Mouse (Mus musculus): ENCODE results near the gene Mipep. TPM values are rescaled to one million over a fixed set of nuclear protein-coding genes. Genes with fewer than 3 reads are reported as not detected.

Gene Mipep
- polyA plus RNA-seq, 1 experiment from 2014 or later: 21.2 TPM

GRCm38 (mm10) chr14:60779198-60779597 is 5.2 kb upstream of the Mipep start:
- no peak overlapping the region for H3K4me2 ChIP-seq (replicated peaks)
- no peak for ATAC-seq (ENCODE audit: low FRiP score)
- no peaks in the 10 kb centered on the region for H3K9me3 ChIP-seq (ENCODE audit: control insufficient read depth, low read length)
- WGBS: 91% methylated on average over 7 of the region's 7 CpGs
- no peak overlapping the region for H3K27ac ChIP-seq
- H3K27me3 ChIP-seq (ENCODE audit: control insufficient read depth, insufficient read depth, low read length): no peaks in the 10 kb centered on the region
- no peak overlapping the region for H3K9ac ChIP-seq
- no peaks in the 10 kb centered on the region for H3K36me3 ChIP-seq (replicated peaks; ENCODE audit: control insufficient read depth, insufficient read depth)
- DNase-seq (ENCODE audit: low spot score): no peak
- no peak overlapping the region for H3K4me3 ChIP-seq (replicated peaks; ENCODE audit: low read length)
- no peaks in the 10 kb centered on the region for H3K4me1 ChIP-seq (replicated peaks; ENCODE audit: control insufficient read depth, insufficient read depth, low read length)

- no peaks in the 10 kb centered on the region for H3K9me3 ChIP-seq (ENCODE audit: control insufficient read depth, low read length)
- no peak for ATAC-seq (ENCODE audit: low FRiP score)
- H3K36me3 ChIP-seq (replicated peaks; ENCODE audit: control insufficient read depth, insufficient read depth): no peaks in the 10 kb centered on the region
- H3K4me2 ChIP-seq (replicated peaks): no peak overlapping the region
- no peak overlapping the region for H3K4me3 ChIP-seq (replicated peaks; ENCODE audit: low read length)
- H3K27me3 ChIP-seq (ENCODE audit: control insufficient read depth, insufficient read depth, low read length): no peaks in the 10 kb centered on the region
- 48% methylated on average over 7 of the region's 7 CpGs for WGBS
- DNase-seq (ENCODE audit: low spot score): no peak
- no peak overlapping the region for H3K27ac ChIP-seq
- H3K4me1 ChIP-seq (replicated peaks; ENCODE audit: control insufficient read depth, insufficient read depth, low read length): peaks cover 5% of the 10 kb centered on the region; the same call in 1 of the 2 replicates
- no peak overlapping the region for H3K9ac ChIP-seq
Observed at GRCm38 (mm10) chr14:60782121-60782656, 2.2 kb upstream of the Mipep start.

GRCm38 (mm10) chr14:60783196-60783595 is 1.2 kb upstream of the Mipep start:
- H3K36me3 ChIP-seq (replicated peaks; ENCODE audit: control insufficient read depth, insufficient read depth): 0 out of 2 replicates have a peak, but pooled peaks cover 1% of the 10 kb centered on the region
- H3K27me3 ChIP-seq (ENCODE audit: control insufficient read depth, insufficient read depth, low read length): no peaks in the 10 kb centered on the region
- no peak overlapping the region for H3K9ac ChIP-seq
- no peak overlapping the region for H3K4me2 ChIP-seq (replicated peaks)
- no peak overlapping the region for H3K4me3 ChIP-seq (replicated peaks; ENCODE audit: low read length)
- 54% methylated on average over 8 of the region's 8 CpGs for WGBS
- no peak for ATAC-seq (ENCODE audit: low FRiP score)
- H3K4me1 ChIP-seq (replicated peaks; ENCODE audit: control insufficient read depth, insufficient read depth, low read length): peaks cover 5% of the 10 kb centered on the region; the same call in 1 of the 2 replicates
- H3K27ac ChIP-seq: no peak overlapping the region
- H3K9me3 ChIP-seq (ENCODE audit: control insufficient read depth, low read length): no peaks in the 10 kb centered on the region
- DNase-seq (ENCODE audit: low spot score): no peak

GRCm38 (mm10) chr14:60790103-60790502 is 5.7 kb downstream of the Mipep start:
- H3K4me3 ChIP-seq (replicated peaks; ENCODE audit: low read length): no peak overlapping the region
- no peak for ATAC-seq (ENCODE audit: low FRiP score)
- DNase-seq (ENCODE audit: low spot score): peak; percentile 49
- H3K36me3 ChIP-seq (replicated peaks; ENCODE audit: control insufficient read depth, insufficient read depth): peaks cover 35% of the 10 kb centered on the region
- H3K9ac ChIP-seq: no peak overlapping the region
- no peak overlapping the region for H3K27ac ChIP-seq
- no peaks in the 10 kb centered on the region for H3K27me3 ChIP-seq (ENCODE audit: control insufficient read depth, insufficient read depth, low read length)
- H3K9me3 ChIP-seq (ENCODE audit: control insufficient read depth, low read length): no peaks in the 10 kb centered on the region
- peaks cover 3% of the 10 kb centered on the region; the same call in 1 of the 2 replicates for H3K4me1 ChIP-seq (replicated peaks; ENCODE audit: control insufficient read depth, insufficient read depth, low read length)
- 38% methylated on average over 3 of the region's 3 CpGs for WGBS
- no peak overlapping the region for H3K4me2 ChIP-seq (replicated peaks)

- 94% methylated on average over 4 of the region's 4 CpGs for WGBS
- DNase-seq (ENCODE audit: low spot score) (no peak), ATAC-seq (ENCODE audit: low FRiP score) (no peak)
- Histone ChIP-seq H3K4me2 (replicated peaks) (no peak overlapping the region), H3K27ac (no peak overlapping the region), H3K27me3 (ENCODE audit: control insufficient read depth, insufficient read depth, low read length) (no peaks in the 10 kb centered on the region), H3K9ac (no peak overlapping the region), H3K36me3 (replicated peaks; ENCODE audit: control insufficient read depth, insufficient read depth) (peaks cover 52% of the 10 kb centered on the region), H3K9me3 (ENCODE audit: control insufficient read depth, low read length) (no peaks in the 10 kb centered on the region), H3K4me3 (replicated peaks; ENCODE audit: low read length) (no peak overlapping the region), H3K4me1 (replicated peaks; ENCODE audit: control insufficient read depth, insufficient read depth, low read length) (no peaks in the 10 kb centered on the region)
Observed at GRCm38 (mm10) chr14:60796600-60797322, 12.4 kb downstream of the Mipep start.

- DNase-seq (ENCODE audit: low spot score): no peak
- Histone ChIP-seq H3K4me2 (replicated peaks) (no peak overlapping the region), H3K9ac (no peak overlapping the region), H3K27me3 (ENCODE audit: control insufficient read depth, insufficient read depth, low read length) (no peaks in the 10 kb centered on the region), H3K27ac (no peak overlapping the region), H3K9me3 (ENCODE audit: control insufficient read depth, low read length) (no peaks in the 10 kb centered on the region), H3K36me3 (replicated peaks; ENCODE audit: control insufficient read depth, insufficient read depth) (peaks cover 51% of the 10 kb centered on the region), H3K4me3 (replicated peaks; ENCODE audit: low read length) (no peak overlapping the region), H3K4me1 (replicated peaks; ENCODE audit: control insufficient read depth, insufficient read depth, low read length) (no peaks in the 10 kb centered on the region)
- 96% methylated on average over 5 of the region's 5 CpGs for WGBS
- ATAC-seq (ENCODE audit: low FRiP score): no peak
Observed at GRCm38 (mm10) chr14:60797596-60797995, 13.2 kb downstream of the Mipep start.

GRCm38 (mm10) chr14:60798721-60799120 is 14.3 kb downstream of the Mipep start:
- H3K27ac ChIP-seq: no peak overlapping the region
- no peak for DNase-seq (ENCODE audit: low spot score)
- H3K9ac ChIP-seq: no peak overlapping the region
- H3K9me3 ChIP-seq (ENCODE audit: control insufficient read depth, low read length): no peaks in the 10 kb centered on the region
- H3K36me3 ChIP-seq (replicated peaks; ENCODE audit: control insufficient read depth, insufficient read depth): peaks cover 57% of the 10 kb centered on the region
- no peak overlapping the region for H3K4me3 ChIP-seq (replicated peaks; ENCODE audit: low read length)
- ATAC-seq (ENCODE audit: low FRiP score): no peak
- H3K4me1 ChIP-seq (replicated peaks; ENCODE audit: control insufficient read depth, insufficient read depth, low read length): no peaks in the 10 kb centered on the region
- WGBS: 95% methylated on average over 4 of the region's 4 CpGs
- H3K27me3 ChIP-seq (ENCODE audit: control insufficient read depth, insufficient read depth, low read length): no peaks in the 10 kb centered on the region
- H3K4me2 ChIP-seq (replicated peaks): no peak overlapping the region

GRCm38 (mm10) chr14:60799762-60800728 is 15.7 kb downstream of the Mipep start:
- peak; percentile 85 for DNase-seq (ENCODE audit: low spot score)
- peaks cover 57% of the 10 kb centered on the region for H3K36me3 ChIP-seq (replicated peaks; ENCODE audit: control insufficient read depth, insufficient read depth)

GRCm38 (mm10) chr14:60802026-60802425 is 17.7 kb downstream of the Mipep start:
- Histone ChIP-seq H3K9ac (no peak overlapping the region), H3K27ac (no peak overlapping the region), H3K4me2 (replicated peaks) (no peak overlapping the region), H3K9me3 (ENCODE audit: control insufficient read depth, low read length) (no peaks in the 10 kb centered on the region), H3K4me1 (replicated peaks; ENCODE audit: control insufficient read depth, insufficient read depth, low read length) (no peaks in the 10 kb centered on the region), H3K27me3 (ENCODE audit: control insufficient read depth, insufficient read depth, low read length) (no peaks in the 10 kb centered on the region), H3K36me3 (replicated peaks; ENCODE audit: control insufficient read depth, insufficient read depth) (peaks cover 44% of the 10 kb centered on the region), H3K4me3 (replicated peaks; ENCODE audit: low read length) (no peak overlapping the region)
- 95% methylated on average over 13 of the region's 13 CpGs for WGBS
- ATAC-seq (ENCODE audit: low FRiP score) (no peak), DNase-seq (ENCODE audit: low spot score) (no peak)

More at GRCm38 (mm10) chr14:60799762-60800728, 15.7 kb downstream of the Mipep start:
- Histone ChIP-seq H3K9ac (no peak overlapping the region), H3K4me1 (replicated peaks; ENCODE audit: control insufficient read depth, insufficient read depth, low read length) (no peaks in the 10 kb centered on the region), H3K4me3 (replicated peaks; ENCODE audit: low read length) (no peak overlapping the region), H3K4me2 (replicated peaks) (no peak overlapping the region), H3K27me3 (ENCODE audit: control insufficient read depth, insufficient read depth, low read length) (no peaks in the 10 kb centered on the region), H3K9me3 (ENCODE audit: control insufficient read depth, low read length) (no peaks in the 10 kb centered on the region), H3K27ac (no peak overlapping the region)
- 51% methylated on average over 9 of the region's 9 CpGs for WGBS
- ATAC-seq (ENCODE audit: low FRiP score): no peak

Measured in hindbrain, embryonic 14.5 days (tissue).